Mouse (Mus musculus) stomach, postnatal 0 days (tissue): ENCODE data around the gene Esyt1. TPM values are rescaled to one million over a fixed set of nuclear protein-coding genes. Genes with fewer than 3 reads are reported as not detected.
A peak's percentile ranks its signal among the peaks of the same experiment; 100 is the strongest.

Source experiments
- ATAC-seq: fragments of 200-750 bp; cut with Nextera tagmentation; 2 replicates; pipeline ENCODE4 v1.8.0; 2017; ENCODE audit not compliant: low FRiP score, low TSS enrichment
- DNase-seq: peaks from one replicate; pipeline ENCODE4 v3.0.0-alpha.2; 2016; ENCODE audit warnings: low spot score
- H3K27ac ChIP-seq: fragments of 300-500 bp; sonication (generic); replicated peaks from 2 replicates; pipeline ENCODE4 v1.5.1; 2014; ENCODE audit warnings: mild to moderate bottlenecking, control low read depth
- H3K27me3 ChIP-seq: fragments of 300-500 bp; sonication (generic); 2 replicates; pipeline ENCODE4 v1.6.1; 2014; ENCODE audit warnings: low read length; ENCODE audit not compliant: control insufficient read depth, insufficient read depth
- H3K36me3 ChIP-seq: fragments of 300-500 bp; sonication (generic); 2 replicates; pipeline ENCODE4 v1.6.1; 2014; ENCODE audit warnings: low read length, mixed read lengths; ENCODE audit not compliant: control insufficient read depth, insufficient read depth
- H3K4me1 ChIP-seq: fragments of 300-500 bp; sonication (generic); replicated peaks from 2 replicates; pipeline ENCODE4 v1.6.1; 2014; ENCODE audit warnings: antibody characterized with exemption; ENCODE audit not compliant: control insufficient read depth, insufficient read depth
- H3K4me2 ChIP-seq: fragments of 300-500 bp; sonication (generic); replicated peaks from 2 replicates; pipeline ENCODE4 v1.6.1; 2014; ENCODE audit warnings: low read depth, mild to moderate bottlenecking, control low read depth, moderate library complexity
- H3K4me3 ChIP-seq: fragments of 300-500 bp; sonication (generic); 2 replicates; pipeline ENCODE4 v1.5.1; 2014; ENCODE audit warnings: low read depth, low read length, control low read depth
- H3K9ac ChIP-seq: fragments of 300-500 bp; sonication (generic); 2 replicates; pipeline ENCODE4 v1.6.1; 2014; ENCODE audit warnings: mild to moderate bottlenecking, low read length, control low read depth, mixed read lengths
- H3K9me3 ChIP-seq: fragments of 300-500 bp; sonication (generic); 2 replicates; pipeline ENCODE4 v1.6.1; 2016; ENCODE audit warnings: low read length; ENCODE audit not compliant: control insufficient read depth
- CTCF ChIP-seq: IDR thresholded peaks from 2 replicates; pipeline ENCODE4 v1.5.1; 2016; ENCODE audit warnings: antibody characterized with exemption, low read depth, mild to moderate bottlenecking, moderate library complexity
- EP300 ChIP-seq: optimal IDR thresholded peaks from 2 replicates; pipeline ENCODE3; 2016; ENCODE audit warnings: antibody characterized with exemption
- WGBS: fragments of 180-500 bp; shearing (Covaris S2); extraction: QIAGEN DNeasy Blood & Tissue Kit; methylation state at CpG from one replicate; pipeline ENCODE4 v1.1.7; 2014; 5-methylcytosine and 5-hydroxymethylcytosine counted together
- polyA plus RNA-seq: library from polyadenylated mRNA; unstranded; fragments of >200 nt; fragmentation: Nextera tagmentation; extraction: Ambion mirVana; gene quantifications from 2 replicates; pipeline ENCODE4 v1.2.1, GENCODE M21; 2015

Gene Esyt1
- polyA plus RNA-seq, 1 experiment from 2014 or later = 15.0 TPM

- ATAC-seq (no peak), DNase-seq (no peak)
- Histone ChIP-seq H3K4me1 (0 out of 2 replicates have a peak, but pooled peaks cover 2% of the 10 kb centered on the region), H3K9me3 (no peaks in the 10 kb centered on the region), H3K27me3 (no peaks in the 10 kb centered on the region), H3K9ac (no peak overlapping the region), H3K4me3 (no peak overlapping the region), H3K36me3 (no peaks in the 10 kb centered on the region), H3K4me2 (no peak overlapping the region), H3K27ac (no peak overlapping the region)
- no peak for TF ChIP-seq CTCF
- no peak for TF ChIP-seq EP300
- WGBS = 45% methylated on average over 6 of the region's 6 CpGs
These were observed 28.4 kb downstream of the Esyt1 start for GRCm38 (mm10) chr10:128497134-128497737.

- 43% methylated on average over 6 of the region's 6 CpGs for WGBS
- H3K4me2 ChIP-seq = no peak overlapping the region
- no peak for DNase-seq
- no peak overlapping the region for H3K27ac ChIP-seq
- no peak overlapping the region for H3K9ac ChIP-seq
- no peaks in the 10 kb centered on the region for H3K9me3 ChIP-seq
- H3K4me3 ChIP-seq = no peak overlapping the region
- ATAC-seq = no peak
- TF ChIP-seq CTCF (no peak), EP300 (no peak)
- H3K4me1 ChIP-seq = 0 out of 2 replicates have a peak, but pooled peaks cover 2% of the 10 kb centered on the region
- no peaks in the 10 kb centered on the region for H3K36me3 ChIP-seq
- no peaks in the 10 kb centered on the region for H3K27me3 ChIP-seq
These were observed 29.1 kb downstream of the Esyt1 start for GRCm38 (mm10) chr10:128496509-128497077.

- no peak overlapping the region for H3K9ac ChIP-seq
- H3K9me3 ChIP-seq = no peaks in the 10 kb centered on the region
- TF ChIP-seq EP300 (no peak), CTCF (no peak)
- peaks cover 4% of the 10 kb centered on the region; the same call in 1 of the 2 replicates for H3K36me3 ChIP-seq
- no peak overlapping the region for H3K27ac ChIP-seq
- no peak overlapping the region for H3K4me3 ChIP-seq
- ATAC-seq (no peak), DNase-seq (no peak)
- 74% methylated on average over 4 of the region's 4 CpGs for WGBS
- H3K4me1 ChIP-seq = peaks cover 5% of the 10 kb centered on the region; the same call in 1 of the 2 replicates
- no peak overlapping the region for H3K4me2 ChIP-seq
- no peaks in the 10 kb centered on the region for H3K27me3 ChIP-seq
These were observed 29.8 kb downstream of the Esyt1 start for GRCm38 (mm10) chr10:128495903-128496302.

- H3K27ac ChIP-seq = no peak overlapping the region
- no peak for DNase-seq
- no peak overlapping the region for H3K4me3 ChIP-seq
- peaks cover 6% of the 10 kb centered on the region; the same call in 1 of the 2 replicates for H3K4me1 ChIP-seq
- TF ChIP-seq CTCF = peak; percentile 24; the same call in 1 of the 2 replicates
- no peak for TF ChIP-seq EP300
- H3K9me3 ChIP-seq = no peaks in the 10 kb centered on the region
- H3K9ac ChIP-seq = no peak overlapping the region
- H3K27me3 ChIP-seq = no peaks in the 10 kb centered on the region
- H3K4me2 ChIP-seq = peak overlapping the region; percentile 85; the same call in 1 of the 2 replicates
- 80% methylated on average over 2 of the region's 2 CpGs for WGBS
- H3K36me3 ChIP-seq = peaks cover 7% of the 10 kb centered on the region; the same call in 1 of the 2 replicates
- no peak for ATAC-seq
These were observed 30.4 kb downstream of the Esyt1 start for GRCm38 (mm10) chr10:128495270-128495669.

GRCm38 (mm10) chr10:128494667-128495245 is 30.9 kb downstream of the Esyt1 start:
- TF ChIP-seq EP300 (no peak), CTCF (no peak)
- WGBS = 47% methylated on average over 11 of the region's 11 CpGs
- Histone ChIP-seq H3K9ac (peak overlapping the region; percentile 82), H3K4me2 (peak overlapping the region; percentile 85), H3K27me3 (no peaks in the 10 kb centered on the region), H3K4me1 (peaks cover 6% of the 10 kb centered on the region; the same call in 1 of the 2 replicates), H3K27ac (peak overlapping the region; percentile 99), H3K36me3 (peaks cover 11% of the 10 kb centered on the region; the same call in 1 of the 2 replicates), H3K4me3 (peak overlapping the region; percentile 84), H3K9me3 (no peaks in the 10 kb centered on the region)
- ATAC-seq (no peak), DNase-seq (no peak)
